Mouse (Mus musculus) cortical plate, adult 2 months (tissue): Measurements from ENCODE around the gene Irs2.
A peak's percentile ranks its signal among the peaks of the same experiment; 100 is the strongest.

ENCODE experiments used
- CTCF ChIP-seq: fragments of 200-500 bp; IDR thresholded peaks from 2 replicates; pipeline ENCODE4 v1.5.1; 2011; ENCODE audit warnings: mild to moderate bottlenecking, control low read depth, low read length; ENCODE audit not compliant: insufficient read depth; ENCODE audit errors: extremely low read depth
- POLR2A ChIP-seq: fragments of 200-500 bp; IDR thresholded peaks from 2 replicates; pipeline ENCODE4 v1.6.1; 2011; ENCODE audit warnings: mild to moderate bottlenecking, low read length, control low read depth; ENCODE audit not compliant: insufficient read depth; ENCODE audit errors: extremely low read depth

DNA sequence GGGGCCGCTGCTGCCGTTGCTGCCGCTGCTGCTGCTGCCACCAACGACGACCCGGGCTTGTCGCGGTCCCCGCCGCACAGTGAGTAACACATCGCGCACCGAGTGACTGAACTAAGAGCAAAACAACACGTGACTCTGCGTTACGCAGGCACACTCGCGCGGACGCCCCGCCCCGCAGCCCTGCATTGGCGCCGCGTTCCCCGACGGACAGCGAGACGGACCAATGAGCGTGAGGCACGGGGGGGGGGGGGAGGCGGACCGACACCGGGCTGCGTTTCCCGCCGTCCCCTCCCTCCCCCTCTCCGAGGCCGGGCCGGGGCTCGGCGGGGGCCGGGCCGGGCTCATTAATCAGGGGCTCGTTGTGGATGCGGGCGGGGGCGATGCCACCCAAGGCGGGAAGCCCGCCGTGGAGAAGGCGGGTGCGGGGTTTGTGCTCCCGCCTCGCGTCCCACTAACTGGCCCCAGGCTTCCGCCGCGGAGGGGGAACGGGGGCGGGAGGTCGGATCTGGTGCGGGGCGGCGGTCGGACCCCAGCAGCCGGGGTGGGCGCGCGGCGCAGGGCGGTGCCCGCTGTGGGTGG lies 673 bp upstream of the Irs2 start:
- TF ChIP-seq POLR2A, result peak; percentile 100
- TF ChIP-seq CTCF, result no peak
